Mouse (Mus musculus) MEL (cell line): ENCODE results near the gene Chst15. TPM values are rescaled to one million over a fixed set of nuclear protein-coding genes. Genes with fewer than 3 reads are reported as not detected.

Experiments used
- DNase-seq: peaks from one replicate; pipeline ENCODE4 v3.0.0; 2011; ENCODE audit warnings: low read depth, low spot score
- H3K27ac ChIP-seq: 2 replicates; pipeline ENCODE4 v1.5.1; 2012; ENCODE audit warnings: low read depth, mild to moderate bottlenecking, control low read depth, low read length, moderate library complexity; ENCODE audit not compliant: control insufficient read depth
- H3K27me3 ChIP-seq, 2 experiments: fragments of 150-350 bp in 1 of 2; sonication (generic) in 1 of 2; 2 replicates each; pipeline ENCODE4 v1.6.1; 2012; ENCODE audit warnings: low read length in 2 of 2, mild to moderate bottlenecking in 2 of 2, improper control_type of control experiment in 1 of 2, moderate library complexity in 1 of 2; ENCODE audit not compliant: insufficient read depth in 2 of 2, control insufficient read depth in 1 of 2
- H3K36me3 ChIP-seq, 2 experiments: 2 replicates each; pipeline ENCODE4 v1.6.1; 2012 to 2014; ENCODE audit warnings: low read length in 2 of 2, improper control_type of control experiment in 1 of 2, inconsistent platforms in 1 of 2, mild to moderate bottlenecking in 1 of 2; ENCODE audit not compliant: insufficient read depth in 2 of 2, control insufficient read depth in 1 of 2
- H3K4me1 ChIP-seq, 2 experiments: fragments of 150-350 bp in 1 of 2; sonication (generic) in 1 of 2; 2 replicates each; pipeline ENCODE4 v1.6.1; 2012; ENCODE audit warnings: low read length in 2 of 2, improper control_type of control experiment in 1 of 2, mild to moderate bottlenecking in 1 of 2; ENCODE audit not compliant: insufficient read depth in 2 of 2, control insufficient read depth in 1 of 2
- H3K4me3 ChIP-seq, 2 experiments: fragments of 150-350 bp in 1 of 2; sonication (generic) in 1 of 2; 2 replicates each; pipeline ENCODE4 v1.5.1; 2012; ENCODE audit warnings: low read depth in 2 of 2, low read length in 2 of 2, mild to moderate bottlenecking in 2 of 2, moderate library complexity in 2 of 2, control low read depth in 1 of 2, improper control_type of control experiment in 1 of 2; ENCODE audit not compliant: control insufficient read depth in 1 of 2, insufficient read depth in 1 of 2
- H3K79me2 ChIP-seq: 2 replicates; pipeline ENCODE4 v1.6.1; 2012; ENCODE audit warnings: mild to moderate bottlenecking, low read length, moderate library complexity; ENCODE audit not compliant: control insufficient read depth, poor library complexity, insufficient read depth
- H3K9ac ChIP-seq: 2 replicates; pipeline ENCODE4 v1.6.1; 2012; ENCODE audit warnings: low read depth, mild to moderate bottlenecking, control low read depth, low read length, moderate library complexity; ENCODE audit not compliant: control insufficient read depth, poor library complexity, severe bottlenecking
- H3K9me3 ChIP-seq: fragments of 150-350 bp; sonication (generic); replicated peaks from 2 replicates; pipeline ENCODE4 v1.6.1; 2012; ENCODE audit warnings: mild to moderate bottlenecking, low read length, improper control_type of control experiment, moderate library complexity; ENCODE audit not compliant: insufficient read depth
- BHLHE40 ChIP-seq: IDR thresholded peaks from 2 replicates; pipeline ENCODE4 v1.6.1; 2012; ENCODE audit warnings: low read depth, mild to moderate bottlenecking, inconsistent platforms, low read length, improper control_type of control experiment, borderline replicate concordance
- CHD1 ChIP-seq: IDR thresholded peaks from 2 replicates; pipeline ENCODE4 v1.6.1; 2012; ENCODE audit warnings: low read depth, mild to moderate bottlenecking, inconsistent platforms, low read length, improper control_type of control experiment
- CTCF ChIP-seq, 3 experiments: IDR thresholded peaks in 2 of 3; conservative IDR thresholded peaks in 1 of 3; 2 replicates each; pipeline ENCODE4 v1.5.1; 2011 to 2012; ENCODE audit warnings: low read length in 3 of 3, low read depth in 2 of 3, mild to moderate bottlenecking in 2 of 3, improper control_type of control experiment in 1 of 3, inconsistent platforms in 1 of 3, mixed read lengths in 1 of 3, moderate library complexity in 1 of 3; ENCODE audit not compliant: control insufficient read depth in 1 of 3, insufficient read depth in 1 of 3, poor library complexity in 1 of 3, severe bottlenecking in 1 of 3
- EP300 ChIP-seq, 2 experiments: IDR thresholded peaks; 2 replicates each; pipeline ENCODE4 v1.6.1; 2011; ENCODE audit warnings: improper control_type of control experiment in 2 of 2, low read length in 2 of 2, low read depth in 1 of 2, mild to moderate bottlenecking in 1 of 2
- ETS1 ChIP-seq: IDR thresholded peaks from 2 replicates; pipeline ENCODE4 v1.6.1; 2012; ENCODE audit warnings: low read depth, mild to moderate bottlenecking, inconsistent platforms, low read length, improper control_type of control experiment, moderate library complexity
- GATA1 ChIP-seq: IDR thresholded peaks from 2 replicates; pipeline ENCODE4 v1.6.1; 2011; ENCODE audit warnings: low read depth, low read length, improper control_type of control experiment
- HCFC1 ChIP-seq: IDR thresholded peaks from 2 replicates; pipeline ENCODE4 v1.6.1; 2012; ENCODE audit warnings: low read depth, mild to moderate bottlenecking, inconsistent platforms, low read length, improper control_type of control experiment, moderate library complexity
- JUND ChIP-seq: IDR thresholded peaks from 2 replicates; pipeline ENCODE4 v1.6.1; 2011; ENCODE audit warnings: low read depth, mild to moderate bottlenecking, improper control_type of control experiment, low read length
- KAT2A ChIP-seq: conservative IDR thresholded peaks from 2 replicates; pipeline ENCODE4 v1.6.1; 2012; ENCODE audit warnings: low read depth, low read length, improper control_type of control experiment, inconsistent platforms
- MAX ChIP-seq: IDR thresholded peaks from 2 replicates; pipeline ENCODE4 v1.6.1; 2011; ENCODE audit warnings: low read length, improper control_type of control experiment
- MAZ ChIP-seq: IDR thresholded peaks from 2 replicates; pipeline ENCODE4 v1.6.1; 2012; ENCODE audit warnings: low read depth, mild to moderate bottlenecking, inconsistent platforms, low read length, improper control_type of control experiment
- MEF2A ChIP-seq: IDR thresholded peaks from 2 replicates; pipeline ENCODE4 v1.6.1; 2014; ENCODE audit warnings: low read depth, mild to moderate bottlenecking, inconsistent platforms, low read length, improper control_type of control experiment; ENCODE audit not compliant: poor library complexity, insufficient replicate concordance, severe bottlenecking; ENCODE audit errors: extremely low read depth
- MXI1 ChIP-seq: IDR thresholded peaks from 2 replicates; pipeline ENCODE4 v1.6.1; 2011; ENCODE audit warnings: mild to moderate bottlenecking, low read depth, low read length, improper control_type of control experiment
- MYB ChIP-seq: IDR thresholded peaks from 2 replicates; pipeline ENCODE4 v1.6.1; 2011; ENCODE audit warnings: mild to moderate bottlenecking, low read depth, low read length, improper control_type of control experiment
- MYC ChIP-seq: IDR thresholded peaks from 2 replicates; pipeline ENCODE4 v1.6.1; 2011; ENCODE audit warnings: low read depth, mild to moderate bottlenecking, low read length, improper control_type of control experiment, moderate library complexity
- NRF1 ChIP-seq: IDR thresholded peaks from 2 replicates; pipeline ENCODE4 v1.6.1; 2014; ENCODE audit warnings: low read depth, mild to moderate bottlenecking, inconsistent platforms, low read length, improper control_type of control experiment, moderate library complexity; ENCODE audit not compliant: poor library complexity, insufficient read depth, severe bottlenecking
- POLR2A ChIP-seq, 2 experiments: IDR thresholded peaks; 2 replicates each; pipeline ENCODE4 v1.6.1; 2011 to 2012; ENCODE audit warnings: low read length in 2 of 2, mild to moderate bottlenecking in 2 of 2, control low read depth in 1 of 2, improper control_type of control experiment in 1 of 2, low read depth in 1 of 2, moderate library complexity in 1 of 2; ENCODE audit not compliant: control insufficient read depth in 1 of 2, insufficient read depth in 1 of 2, poor library complexity in 1 of 2
- POLR2AphosphoS2 ChIP-seq: IDR thresholded peaks from 2 replicates; pipeline ENCODE4 v1.6.1; 2011; ENCODE audit warnings: low read length, improper control_type of control experiment
- RAD21 ChIP-seq: IDR thresholded peaks from 2 replicates; pipeline ENCODE4 v1.6.1; 2011; ENCODE audit warnings: mild to moderate bottlenecking, low read depth, low read length, improper control_type of control experiment
- RCOR1 ChIP-seq: IDR thresholded peaks from 2 replicates; pipeline ENCODE4 v1.6.1; 2012; ENCODE audit warnings: low read depth, mild to moderate bottlenecking, inconsistent platforms, low read length, improper control_type of control experiment
- SIN3A ChIP-seq: IDR thresholded peaks from 2 replicates; pipeline ENCODE4 v1.6.1; 2012; ENCODE audit warnings: low read length, improper control_type of control experiment, inconsistent platforms
- SMC3 ChIP-seq: IDR thresholded peaks from 2 replicates; pipeline ENCODE4 v1.6.1; 2011; ENCODE audit warnings: low read depth, low read length, improper control_type of control experiment
- TCF12 ChIP-seq: IDR thresholded peaks from 2 replicates; pipeline ENCODE4 v1.6.1; 2014; ENCODE audit warnings: low read depth, mild to moderate bottlenecking, inconsistent platforms, low read length, improper control_type of control experiment, moderate library complexity
- UBTF ChIP-seq: IDR thresholded peaks from 2 replicates; pipeline ENCODE4 v1.6.1; 2012; ENCODE audit warnings: low read depth, mild to moderate bottlenecking, inconsistent platforms, low read length, improper control_type of control experiment, moderate library complexity, borderline replicate concordance; ENCODE audit not compliant: insufficient read depth
- USF1 ChIP-seq: IDR thresholded peaks from 2 replicates; pipeline ENCODE4 v1.6.1; 2014; ENCODE audit warnings: low read depth, mild to moderate bottlenecking, inconsistent platforms, low read length, improper control_type of control experiment, moderate library complexity
- USF2 ChIP-seq, 2 experiments: IDR thresholded peaks; 2 replicates each; pipeline ENCODE4 v1.6.1; 2011 to 2012; ENCODE audit warnings: improper control_type of control experiment in 2 of 2, low read length in 2 of 2, borderline replicate concordance in 1 of 2, inconsistent platforms in 1 of 2, low read depth in 1 of 2, mild to moderate bottlenecking in 1 of 2; ENCODE audit not compliant: insufficient read depth in 1 of 2
- ZMIZ1 ChIP-seq: IDR thresholded peaks from 2 replicates; pipeline ENCODE4 v1.6.1; 2012; ENCODE audit warnings: low read depth, mild to moderate bottlenecking, inconsistent platforms, low read length, improper control_type of control experiment, moderate library complexity
- polyA plus RNA-seq, 2 experiments: library from polyadenylated mRNA; stranded (reverse) in 1 of 2; unstranded in 1 of 2; fragments of >175 nt in 1 of 2; fragments of >200 nt in 1 of 2; gene quantifications; 2 replicates each; pipeline versions ENCODE4 v1.2.1 to v1.2.4; 2012; ENCODE audit warnings: low replicate concordance in 2 of 2, low read depth in 1 of 2; ENCODE audit not compliant: insufficient read length in 2 of 2, insufficient read depth in 1 of 2, missing spikeins in 1 of 2
- total RNA-seq: library from RNA; depleted of rRNA; stranded (reverse); fragments of 300-350 nt; gene quantifications from 2 replicates; pipeline ENCODE4 v1.2.3, GENCODE M21; 2012

The Chst15 gene
- total and polyA plus RNA-seq, 3 experiments, result 14.9 to 18.1 TPM; not detected in 1

- Histone ChIP-seq H3K27ac (no peak overlapping the region), H3K9me3 (no peaks in the 10 kb centered on the region), H3K4me3 (no peak overlapping the region), H3K79me2 (peaks cover 5% of the 10 kb centered on the region), H3K36me3 (peaks cover 0 to 49% of the 10 kb centered on the region in 2 experiments; a peak in 2 of 4 replicates), H3K9ac (no peak overlapping the region), H3K27me3 (no peaks in the 10 kb centered on the region), H3K4me1 (peaks cover 25 to 51% of the 10 kb centered on the region in 2 experiments)
- TF ChIP-seq MAX (peak; percentile 84), TCF12 (0 out of 2 replicates have a peak, but pooled peaks have one; percentile 20), GATA1 (0 out of 2 replicates have a peak, but pooled peaks have one; percentile 20), SMC3 (no peak), MYC (peak; percentile 81), HCFC1 (no peak), BHLHE40 (peak; percentile 95), NRF1 (no peak), CTCF (IDR thresholded peaks at IDR 0.05 in 2 of 3, conservative IDR thresholded peaks at IDR 0.05 in 1 of 3; ENCODE audit: control insufficient read depth in 1 of 3, insufficient read depth in 1 of 3, low read depth in 2 of 3, low read length in 3 of 3, poor library complexity in 1 of 3, severe bottlenecking in 1 of 3) (no peak), ZMIZ1 (no peak), EP300 (IDR thresholded peaks at IDR 0.05; ENCODE audit: low read depth in 1 of 2, low read length in 2 of 2) (peak; percentile 7 to 39; a peak in 1 of 4 replicates), MAZ (no peak), POLR2A (IDR thresholded peaks at IDR 0.05; ENCODE audit: control insufficient read depth in 1 of 2, insufficient read depth in 1 of 2, low read depth in 1 of 2, low read length in 2 of 2, poor library complexity in 1 of 2) (no peak), MEF2A (no peak), CHD1 (no peak), USF2 (IDR thresholded peaks at IDR 0.05; ENCODE audit: borderline replicate concordance in 1 of 2, insufficient read depth in 1 of 2, low read depth in 1 of 2, low read length in 2 of 2) (no peak), POLR2AphosphoS2 (no peak), USF1 (peak; percentile 74), MXI1 (peak; percentile 75), KAT2A (no peak), ETS1 (peak; percentile 51), RAD21 (no peak), SIN3A (peak; percentile 44), JUND (no peak), MYB (no peak), RCOR1 (0 out of 2 replicates have a peak, but pooled peaks have one; percentile 29), UBTF (no peak)
- no peak for DNase-seq
These were observed 4.4 kb upstream of the Chst15 start for GRCm38 (mm10) chr7:132321392-132321958.
